Mouse (Mus musculus): ENCODE measurements at regions not wholly inside any gene's neighbourhood (a gene's known extent, or its start where the extent isn't known, plus 50 kb on each side); places are given as distances from the start of the nearest gene placed in this dataset.

DNA sequence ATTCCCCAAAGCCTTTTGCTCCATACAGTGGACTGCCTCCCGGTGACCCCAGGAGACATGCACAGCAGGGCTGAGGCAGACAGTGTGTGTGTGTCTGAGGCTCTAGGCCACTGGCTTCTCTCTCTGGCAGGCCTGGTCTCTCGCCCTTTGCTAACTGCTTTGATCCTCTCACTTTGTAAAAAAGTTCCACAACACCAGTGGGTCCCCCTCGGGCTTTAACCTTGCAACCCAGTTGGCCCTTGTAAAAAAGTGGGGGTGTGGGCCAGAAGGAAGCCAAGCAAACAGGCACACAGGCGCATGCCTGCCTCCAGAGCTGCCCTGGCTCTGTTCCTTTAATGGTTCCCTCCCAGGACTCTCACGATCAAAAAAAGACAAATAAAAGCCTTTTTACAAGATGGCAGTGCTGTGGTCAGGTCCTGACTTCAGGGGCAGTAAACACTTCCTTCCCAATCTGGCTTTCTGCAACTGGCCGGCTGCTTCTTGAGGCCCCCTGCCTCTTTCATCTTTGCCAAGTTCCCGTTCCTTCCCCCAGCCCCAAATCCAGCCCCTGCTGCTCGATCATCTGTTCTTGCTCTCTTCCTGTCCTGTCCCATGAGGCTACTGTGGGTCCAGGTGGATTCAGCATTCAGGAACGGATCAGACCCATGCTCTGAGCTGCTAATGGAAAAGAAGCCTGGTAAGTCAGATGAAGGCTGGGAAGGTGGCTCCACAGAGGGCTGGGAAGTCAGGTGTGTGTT, 419.0 kb upstream of the Tbx3 start:
- TF ChIP-seq CTCF (IDR thresholded peaks at IDR 0.05; ENCODE audit: low read depth) (no peak), EP300 (IDR thresholded peaks at IDR 0.05; ENCODE audit: low read depth) (no peak)
